Mouse (Mus musculus) lung, adult 2 months (tissue): ENCODE results near the gene Rps10. TPM values are rescaled to one million over a fixed set of nuclear protein-coding genes. Genes with fewer than 3 reads are reported as not detected.

Experiments used
- DNase-seq: peaks from one replicate; pipeline ENCODE4 v3.0.0; 2022
- H3K4me1 ChIP-seq: fragments of 200-500 bp; 2 replicates; pipeline ENCODE4 v1.6.1; 2011; ENCODE audit warnings: low read length; ENCODE audit not compliant: control insufficient read depth, insufficient read depth
- H3K4me3 ChIP-seq: fragments of 200-500 bp; replicated peaks from 2 replicates; pipeline ENCODE3; 2011; ENCODE audit warnings: low read depth, mild to moderate bottlenecking, control low read depth, low read length; ENCODE audit errors: extremely low read depth
- CTCF ChIP-seq: fragments of 200-500 bp; IDR thresholded peaks from 2 replicates; pipeline ENCODE4 v1.5.1; 2011; ENCODE audit warnings: mild to moderate bottlenecking, low read length, control low read depth; ENCODE audit not compliant: insufficient read depth
- POLR2A ChIP-seq: fragments of 200-500 bp; IDR thresholded peaks from 2 replicates; pipeline ENCODE4 v1.6.1; 2011; ENCODE audit warnings: low read depth, mild to moderate bottlenecking, control low read depth, low read length, borderline replicate concordance; ENCODE audit errors: extremely low read depth
- WGBS: fragments of 180-500 bp; shearing (Covaris S2); methylation state at CpG from one replicate; pipeline ENCODE4 v1.1.7; 2018; 5-methylcytosine and 5-hydroxymethylcytosine counted together
- polyA plus RNA-seq: library from polyadenylated mRNA; depleted of rRNA; stranded (reverse); fragments of >200 nt; gene quantifications from 2 replicates; pipeline ENCODE4 v1.2.3, GENCODE M21; 2012

Rps10 gene
- polyA plus RNA-seq, 1 experiment: 803 TPM

DNA sequence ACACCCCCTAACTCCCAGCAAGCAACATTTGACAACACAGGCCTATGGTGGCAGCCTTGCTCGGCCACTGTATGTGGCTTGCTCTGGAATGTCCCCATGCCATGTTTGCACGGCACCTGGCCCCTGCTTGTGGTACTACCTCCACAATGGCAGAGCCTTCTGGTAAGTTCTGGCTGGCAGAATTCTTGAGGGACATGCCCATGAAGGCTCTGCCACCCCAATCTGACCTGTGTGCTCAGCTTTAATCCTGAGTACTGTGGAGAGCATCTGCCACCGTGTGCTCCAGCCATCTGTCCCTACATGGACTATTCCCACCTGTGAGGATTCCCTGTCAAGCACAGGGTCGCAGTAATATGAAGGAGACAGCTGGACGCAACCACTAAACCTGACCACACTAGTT is 35.6 kb downstream of the Rps10 start:
- Histone ChIP-seq H3K4me1 (peaks cover 9% of the 10 kb centered on the region), H3K4me3 (no peak overlapping the region)
- TF ChIP-seq CTCF: no peak
- no peak for TF ChIP-seq POLR2A
- DNase-seq: no peak
- 76% methylated on average over 5 of the region's 5 CpGs for WGBS

DNA sequence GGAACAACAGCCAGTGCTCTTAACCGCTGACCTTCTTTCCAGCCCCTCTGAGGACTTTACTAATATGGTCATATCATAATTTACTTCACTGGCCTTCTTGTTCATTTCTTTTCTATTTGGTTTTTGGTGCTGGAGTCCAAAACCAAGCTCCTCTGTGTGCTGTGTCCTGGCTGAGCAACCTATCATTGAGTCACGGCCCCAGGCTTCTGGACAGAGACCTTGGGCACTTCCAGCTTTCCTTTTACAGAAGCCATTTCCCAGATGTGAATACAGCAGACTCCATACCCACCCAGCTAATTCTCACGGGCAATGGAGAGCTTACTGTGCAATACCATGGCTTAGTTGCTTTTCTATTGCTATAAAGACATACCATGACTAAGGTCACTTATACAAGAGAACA is 36.2 kb downstream of the Rps10 start:
- Histone ChIP-seq H3K4me1 (peaks cover 9% of the 10 kb centered on the region), H3K4me3 (no peak overlapping the region)
- 74% methylated on average over 3 of the region's 3 CpGs for WGBS
- no peak for DNase-seq
- no peak for TF ChIP-seq POLR2A
- no peak for TF ChIP-seq CTCF

DNA sequence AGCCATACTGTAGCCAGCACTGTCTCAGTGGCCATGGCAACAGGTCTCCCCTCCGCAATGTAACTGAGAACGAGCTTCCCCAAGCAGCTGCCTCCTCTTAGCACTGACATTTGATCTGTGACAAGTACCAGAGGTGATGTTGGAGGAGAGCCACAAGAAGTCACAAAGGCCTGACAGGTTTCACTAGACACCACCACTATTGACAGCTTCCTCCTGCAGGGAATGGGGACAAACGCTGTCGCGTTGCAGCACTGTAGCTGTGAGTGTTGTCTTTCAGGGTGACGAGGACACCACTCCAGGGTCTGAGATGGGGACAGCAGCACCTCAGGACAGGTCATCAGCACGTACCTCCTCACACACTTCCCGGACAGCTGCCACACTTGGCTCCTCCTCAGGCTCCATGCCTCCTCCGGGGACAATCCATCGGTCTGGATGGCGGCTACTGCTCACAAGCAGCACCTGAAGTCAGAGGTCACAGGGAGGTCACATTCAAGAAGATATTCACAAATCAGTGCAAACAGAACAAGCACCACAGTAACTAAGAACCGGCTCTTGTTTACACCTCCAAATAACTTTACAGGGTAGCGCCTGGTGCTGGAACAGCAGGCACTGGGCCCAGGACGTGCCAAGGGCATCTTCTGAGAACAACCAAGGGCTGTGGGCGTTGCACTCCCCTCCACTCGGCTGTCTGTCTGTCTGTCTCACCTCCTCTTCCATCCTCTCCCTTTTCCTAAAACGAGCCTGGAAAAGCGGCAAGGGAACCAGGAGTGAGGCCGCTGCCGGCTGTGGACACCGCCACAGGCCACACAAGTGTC is 39.9 kb downstream of the Rps10 start:
- WGBS: 61% methylated on average over 21 of the region's 21 CpGs
- TF ChIP-seq CTCF: no peak
- no peak for TF ChIP-seq POLR2A
- DNase-seq: no peak

DNA sequence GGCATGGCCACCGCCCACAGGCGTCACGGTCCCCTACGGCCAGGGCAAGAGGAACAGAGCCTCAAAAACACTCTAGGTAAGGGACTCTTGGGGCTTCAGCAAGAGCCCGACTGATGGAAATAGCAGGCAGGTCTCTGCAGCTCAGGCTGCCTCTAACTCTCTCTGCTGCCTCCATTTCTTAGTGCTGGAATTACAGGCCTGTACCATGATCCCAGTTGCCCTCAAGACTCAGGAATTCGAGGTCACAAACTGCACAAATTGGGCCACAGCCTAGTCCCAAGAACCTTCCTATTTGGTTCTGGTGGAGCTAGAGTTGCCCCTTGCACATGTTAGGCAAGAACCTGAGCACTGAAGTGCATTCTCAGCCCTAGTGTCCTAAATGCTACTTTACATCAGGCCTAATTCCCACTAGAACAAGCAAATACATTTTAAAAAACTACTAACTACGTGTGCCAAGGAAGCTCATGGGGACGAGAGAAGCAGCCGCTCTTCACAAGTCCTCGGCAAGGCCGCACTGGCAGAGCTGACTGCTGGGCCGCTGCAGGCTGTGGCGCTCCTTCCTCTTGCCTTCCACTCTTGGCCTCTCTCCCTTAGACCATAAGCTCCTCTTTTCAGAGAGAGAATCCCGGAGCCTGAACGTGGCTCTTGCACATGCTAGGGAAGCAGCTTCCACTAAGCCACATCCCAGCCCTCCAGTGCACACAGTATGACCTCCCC is 40.7 kb downstream of the Rps10 start:
- H3K4me1 ChIP-seq: peaks cover 9% of the 10 kb centered on the region
- DNase-seq: no peak
- 69% methylated on average over 15 of the region's 15 CpGs for WGBS
- H3K4me3 ChIP-seq: no peak overlapping the region
- no peak for TF ChIP-seq CTCF
- TF ChIP-seq POLR2A: no peak

More for the DNA sequence above, 39.9 kb downstream of the Rps10 start:
- peaks cover 9% of the 10 kb centered on the region for H3K4me1 ChIP-seq
- H3K4me3 ChIP-seq: no peak overlapping the region

DNA sequence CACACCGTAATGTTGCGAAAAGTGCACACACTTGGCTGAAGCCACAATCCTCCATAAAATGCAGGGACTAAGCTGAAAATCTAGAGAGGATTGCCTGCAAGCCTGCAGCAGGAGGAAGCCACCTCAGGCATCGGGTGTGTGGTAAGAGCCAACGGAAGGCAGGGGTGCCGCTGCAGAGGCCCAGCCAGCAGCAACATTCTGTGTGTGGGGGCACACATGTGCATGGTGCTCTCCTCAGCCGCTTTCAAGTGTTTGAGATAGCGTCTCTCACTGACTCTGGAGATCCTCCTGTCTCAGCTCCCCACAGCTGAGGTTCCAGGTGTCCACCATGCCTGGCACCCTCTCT is 43.9 kb downstream of the Rps10 start:
- TF ChIP-seq POLR2A (no peak), CTCF (no peak)
- 98% methylated on average over 7 of the region's 7 CpGs for WGBS
- DNase-seq: no peak
- Histone ChIP-seq H3K4me1 (peaks cover 9% of the 10 kb centered on the region), H3K4me3 (no peak overlapping the region)

DNA sequence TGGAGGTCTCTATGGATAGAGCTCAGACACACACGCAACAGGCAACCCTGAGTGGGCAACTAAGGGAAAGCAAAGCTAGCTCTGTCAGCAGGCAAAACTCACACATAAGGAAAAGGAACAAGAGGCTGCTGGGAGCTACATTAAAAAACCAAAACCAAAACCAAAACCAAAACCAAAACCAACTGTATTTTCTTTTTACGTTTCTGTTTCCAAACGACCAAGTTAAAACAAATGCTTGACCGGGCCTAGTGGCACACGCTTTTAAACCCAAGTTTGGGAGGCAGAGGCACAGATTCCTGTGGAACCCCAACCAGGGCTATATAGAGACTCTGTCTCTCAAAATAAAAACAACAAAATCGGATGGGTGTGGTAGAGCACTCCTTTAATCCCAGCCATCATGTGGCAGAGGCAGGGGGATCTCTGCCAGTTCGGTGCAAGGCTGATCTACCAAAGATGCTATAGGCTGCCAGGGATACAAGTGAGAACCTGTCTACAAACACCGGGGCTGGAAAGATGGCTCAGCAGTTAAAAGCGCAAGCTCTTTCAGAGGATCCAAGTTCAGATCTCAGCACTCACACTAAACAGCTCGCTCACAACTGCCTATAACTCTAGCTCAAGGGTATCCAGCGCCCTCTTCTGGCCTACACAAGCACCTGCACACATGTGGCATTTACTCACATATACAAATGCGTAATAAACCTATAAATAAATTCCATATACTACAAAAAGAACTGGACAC is 44.5 kb downstream of the Rps10 start:
- TF ChIP-seq CTCF: no peak
- TF ChIP-seq POLR2A: no peak
- 70% methylated on average over 12 of the region's 12 CpGs for WGBS
- no peak for DNase-seq
- H3K4me1 ChIP-seq: peaks cover 9% of the 10 kb centered on the region
- H3K4me3 ChIP-seq: no peak overlapping the region

DNA sequence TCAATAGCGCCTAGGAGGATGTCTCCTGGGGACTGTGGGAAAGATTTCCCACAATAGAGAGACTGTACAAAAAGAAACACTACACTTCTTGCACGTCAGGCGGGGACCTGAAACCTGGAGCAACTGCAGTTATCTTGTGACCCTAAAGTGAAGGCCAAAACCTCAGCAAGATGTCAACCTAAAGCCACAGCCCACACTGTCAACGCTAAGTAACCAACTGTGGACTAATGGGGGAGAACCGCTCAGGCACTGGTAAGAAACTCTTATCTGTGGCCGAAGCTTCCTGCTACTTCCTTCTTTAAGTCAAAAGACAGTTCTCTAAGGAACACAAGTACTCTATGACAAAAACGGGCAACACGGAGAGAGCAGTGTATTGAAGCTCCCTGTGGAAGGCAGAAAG is 48.2 kb downstream of the Rps10 start:
- no peak for TF ChIP-seq CTCF
- no peak for TF ChIP-seq POLR2A
- WGBS: 70% methylated on average over 8 of the region's 8 CpGs
- no peak overlapping the region for H3K4me3 ChIP-seq
- DNase-seq: no peak
- H3K4me1 ChIP-seq: no peaks in the 10 kb centered on the region; the same call in 1 of the 2 replicates

DNA sequence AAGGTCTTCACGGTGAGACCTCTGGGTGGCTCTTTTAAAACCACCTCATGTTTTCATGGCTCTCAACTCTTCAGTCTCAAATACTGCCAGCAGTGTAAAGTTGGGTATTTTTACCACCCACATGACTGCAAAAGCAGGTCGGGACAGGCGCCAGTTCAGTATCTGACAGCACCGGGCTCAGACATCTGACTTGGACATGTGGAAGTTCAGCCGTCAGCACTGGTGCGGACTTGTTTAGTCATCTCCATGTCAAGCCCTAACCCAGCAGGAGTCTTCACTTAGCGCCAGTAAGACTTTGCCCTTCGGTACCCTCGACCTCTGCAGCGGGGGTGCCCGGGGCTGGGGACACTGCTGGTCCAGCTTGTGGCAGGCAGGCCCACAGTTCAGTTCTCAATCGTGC is 49.2 kb downstream of the Rps10 start:
- Histone ChIP-seq H3K4me3 (no peak overlapping the region), H3K4me1 (no peaks in the 10 kb centered on the region; the same call in 1 of the 2 replicates)
- WGBS: 64% methylated on average over 12 of the region's 12 CpGs
- DNase-seq: no peak
- TF ChIP-seq POLR2A: no peak
- TF ChIP-seq CTCF: no peak

DNA sequence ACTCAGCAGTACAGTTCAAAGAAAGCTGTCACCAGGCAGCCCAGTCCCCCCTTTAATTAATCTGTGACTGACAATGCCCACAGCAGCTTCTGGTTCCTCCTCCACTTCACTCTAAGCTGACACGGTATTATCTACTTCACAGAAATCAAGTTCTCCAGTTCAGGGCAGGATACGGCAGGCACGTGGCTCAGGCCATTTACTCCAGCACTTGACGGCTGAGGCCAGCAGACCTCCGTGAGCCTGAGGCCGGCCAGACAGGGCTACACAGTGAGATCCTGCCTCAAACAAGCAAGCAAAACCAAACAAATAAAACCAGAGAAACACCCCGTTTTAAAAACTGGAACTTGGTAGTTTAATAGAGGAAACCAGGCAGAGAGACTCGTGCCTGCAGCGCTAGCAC is 49.8 kb downstream of the Rps10 start:
- DNase-seq: no peak
- no peak overlapping the region for H3K4me3 ChIP-seq
- H3K4me1 ChIP-seq: no peaks in the 10 kb centered on the region; the same call in 1 of the 2 replicates
- 62% methylated on average over 9 of the region's 9 CpGs for WGBS
- no peak for TF ChIP-seq CTCF
- TF ChIP-seq POLR2A: no peak
